Mouse (Mus musculus): ENCODE measurements around the gene Rtl9. TPM values are rescaled to one million over a fixed set of nuclear protein-coding genes. Genes with fewer than 3 reads are reported as not detected.

The Rtl9 gene
- polyA plus RNA-seq (2017; shearing (Covaris generic)): not detected

DNA sequence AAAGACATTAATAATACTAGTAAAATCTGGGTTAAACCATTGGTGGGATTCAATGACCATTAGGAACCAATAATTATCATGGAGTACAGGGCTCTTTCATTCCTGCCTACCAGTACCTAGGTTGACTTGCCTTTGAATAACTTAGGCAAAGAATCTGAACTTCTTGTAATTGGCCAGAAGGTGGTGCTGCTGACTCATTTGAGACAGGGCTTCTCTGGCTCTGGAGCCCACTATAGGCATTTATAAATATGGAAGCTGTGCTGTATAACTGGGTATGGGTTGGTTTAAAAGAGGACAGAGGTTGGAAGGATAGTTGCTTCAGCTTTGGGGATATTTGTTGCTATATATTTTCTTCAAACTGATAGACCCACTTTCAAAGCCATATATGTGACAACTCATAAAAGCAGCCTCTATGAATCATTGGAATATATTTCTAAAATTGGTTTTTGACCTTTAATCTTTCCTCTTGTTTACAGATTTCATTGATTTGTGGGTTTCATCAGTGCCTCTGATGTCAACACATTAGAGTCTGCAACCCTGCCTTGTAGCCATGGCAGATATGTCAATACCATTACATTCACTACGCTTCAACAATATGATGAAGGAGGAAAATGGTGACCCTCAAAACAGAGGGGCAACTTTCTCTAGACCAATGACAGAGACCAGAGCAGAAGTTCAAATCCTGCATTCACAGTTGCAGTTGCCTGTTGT lies at the start of gene Rtl9:
Rtl9 (plus strand) TSS at position 551 of the 711 bp plus-strand sequence.

Other genes starting within 250 kb of the Rtl9 start
- gene Ammecr1, start 132.9 kb upstream of the Rtl9 start, polyA plus RNA-seq (2017; shearing (Covaris generic)): 1 to 10 TPM; 5.9 to 6.1 TPM